Comparison of ENCODE assay signal across 18 mouse cellular contexts in the genomic region with DNA sequence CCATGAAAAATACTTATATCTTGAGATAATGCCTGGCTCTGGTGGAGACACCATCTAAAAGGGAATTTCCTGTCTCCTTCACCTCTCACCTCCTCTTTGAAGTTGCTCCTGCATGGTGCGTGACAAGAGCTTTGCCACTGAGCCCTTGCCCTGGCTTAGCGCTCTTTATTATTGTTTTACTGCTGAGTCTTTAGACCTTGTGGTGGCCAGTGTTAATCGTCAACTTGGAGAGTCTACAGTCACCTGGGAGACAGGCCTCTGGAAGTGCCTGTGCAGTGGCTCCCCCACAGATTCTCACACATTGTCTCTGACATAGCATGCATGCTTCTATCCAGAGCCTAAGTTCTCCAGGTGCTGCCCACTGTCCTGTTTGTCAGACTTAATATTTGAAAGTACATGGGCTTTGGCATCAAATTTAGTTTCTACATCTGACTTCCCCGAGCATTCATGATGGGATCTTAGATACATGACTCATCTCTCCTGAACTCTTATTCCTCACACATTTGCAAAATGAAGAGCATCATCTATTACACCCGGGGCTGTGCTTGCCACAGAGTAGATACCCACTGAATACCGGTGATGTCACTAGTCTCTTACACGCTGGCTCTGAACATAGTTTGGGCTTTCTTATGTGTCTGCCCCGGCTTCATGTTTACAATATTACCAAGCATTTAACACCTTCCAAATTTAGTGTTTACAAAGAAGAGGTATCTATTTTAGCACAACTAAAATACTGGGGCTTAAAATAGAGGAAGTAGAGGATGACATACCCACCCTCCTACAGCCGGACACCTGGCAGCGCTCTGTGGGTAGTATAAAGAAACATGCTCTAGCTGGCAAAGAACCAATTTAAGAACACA. TPM values are rescaled to one million over a fixed set of nuclear protein-coding genes. Genes with fewer than 3 reads are reported as not detected.
DNase-seq lines count a peak whose midpoint lies in the region; ATAC-seq and TF ChIP-seq lines count a peak whose summit lies in the region.
"Had no signal": no experiment of that assay in that cellular context is flagged by ENCODE, and none has a peak within 500 bp of the region (broad histone marks: within the 10 kb centered on the region; RNA-seq: fewer than 3 reads in every experiment).

No protein-coding gene starts in this region.

- H3K4me1 ChIP-seq in kidney, adult 2 months (ENCODE audit: control insufficient read depth, insufficient read depth, low read length): peaks cover 6% of the 10 kb centered on the region; the same call in 1 of the 2 replicates
- no peaks in the 10 kb centered on the region for H3K4me1 ChIP-seq in kidney, embryonic 14.5 days (ENCODE audit: control insufficient read depth, insufficient read depth, low read length)
- no peaks in the 10 kb centered on the region for H3K4me1 ChIP-seq in kidney, embryonic 16.5 days (ENCODE audit: insufficient read depth, low read length)
- H3K4me1 ChIP-seq: embryonic facial prominence, embryonic 13.5 days; midbrain, embryonic 12.5 days had no signal

- H3K9ac ChIP-seq in kidney, embryonic 14.5 days (ENCODE audit: low read depth, low read length): no peak overlapping the region
- no peak overlapping the region for H3K9ac ChIP-seq in kidney, embryonic 16.5 days (replicated peaks; ENCODE audit: low read length)
- H3K9ac ChIP-seq: embryonic facial prominence, embryonic 13.5 days; midbrain, embryonic 12.5 days had no signal

- no peaks in the 10 kb centered on the region for H3K27me3 ChIP-seq in kidney, adult 2 months (replicated peaks; ENCODE audit: control insufficient read depth, insufficient read depth, low read length)
- H3K27me3 ChIP-seq in kidney, embryonic 14.5 days (ENCODE audit: control insufficient read depth, insufficient read depth, low read length): no peaks in the 10 kb centered on the region
- H3K27me3 ChIP-seq in kidney, embryonic 16.5 days (ENCODE audit: insufficient read depth, low read length): no peaks in the 10 kb centered on the region
- H3K27me3 ChIP-seq: embryonic facial prominence, embryonic 13.5 days; midbrain, embryonic 12.5 days had no signal

- peak overlapping the region; percentile 48; the same call in 1 of the 2 replicates for H3K27ac ChIP-seq in kidney, adult 2 months (ENCODE audit: insufficient read depth, low read depth, low read length)
- H3K27ac ChIP-seq in kidney, embryonic 14.5 days (ENCODE audit: low read depth, low read length): no peak overlapping the region
- 0 out of 2 replicates have a peak overlapping the region, but pooled peaks have one; percentile 7 for H3K27ac ChIP-seq in kidney, embryonic 16.5 days (ENCODE audit: low read length)
- H3K27ac ChIP-seq: embryonic facial prominence, embryonic 13.5 days; heart, adult 2 months; layer of hippocampus, adult 2 months; midbrain, embryonic 12.5 days had no signal

- no peaks in the 10 kb centered on the region for H3K9me3 ChIP-seq in kidney, embryonic 14.5 days (ENCODE audit: control insufficient read depth, low read length)
- H3K9me3 ChIP-seq in kidney, embryonic 16.5 days (ENCODE audit: low read length): peaks cover 7% of the 10 kb centered on the region
- H3K9me3 ChIP-seq: midbrain, embryonic 12.5 days had no signal

- no peak for ATAC-seq in kidney, embryonic 14.5 days (ENCODE audit: low FRiP score, low TSS enrichment)
- peak; percentile 70 for ATAC-seq in erythroblast, adult 5-6 weeks (replicated peaks; ENCODE audit: low FRiP score, poor library complexity, severe bottlenecking)
- ATAC-seq in kidney, embryonic 16.5 days (ENCODE audit: low FRiP score, low TSS enrichment): peak; percentile 76
- ATAC-seq: forebrain, embryonic 16.5 days; lung, postnatal 0 days had no signal

- no peak for TF ChIP-seq POLR2A in kidney, adult 2 months (IDR thresholded peaks at IDR 0.05; ENCODE audit: low read depth, low read length)

- H3K4me3 ChIP-seq in kidney, adult 2 months (ENCODE audit: insufficient read depth, low read depth, low read length): no peak overlapping the region
- no peak overlapping the region for H3K4me3 ChIP-seq in kidney, embryonic 14.5 days (ENCODE audit: low read length)
- H3K4me3 ChIP-seq in kidney, embryonic 16.5 days (ENCODE audit: low read length): no peak overlapping the region
- H3K4me3 ChIP-seq: embryonic facial prominence, embryonic 13.5 days; heart, adult 2 months; layer of hippocampus, adult 2 months; midbrain, embryonic 12.5 days had no signal

- H3K4me2 ChIP-seq in kidney, embryonic 14.5 days (replicated peaks; ENCODE audit: low read depth, low read length): no peak overlapping the region
- no peak overlapping the region for H3K4me2 ChIP-seq in kidney, embryonic 16.5 days (replicated peaks; ENCODE audit: low read depth, low read length)
- H3K4me2 ChIP-seq: embryonic facial prominence, embryonic 13.5 days; midbrain, embryonic 12.5 days had no signal

- no peaks in the 10 kb centered on the region; the same call in 1 of the 2 replicates for H3K36me3 ChIP-seq in kidney, adult 2 months (ENCODE audit: control insufficient read depth, insufficient read depth, low read length)
- peaks cover 4% of the 10 kb centered on the region; the same call in 1 of the 2 replicates for H3K36me3 ChIP-seq in kidney, embryonic 14.5 days (ENCODE audit: control insufficient read depth, insufficient read depth, low read length)
- peaks cover 19% of the 10 kb centered on the region for H3K36me3 ChIP-seq in kidney, embryonic 16.5 days (ENCODE audit: insufficient read depth, low read length)

- 70% methylated on average over 10 of the region's 10 CpGs for WGBS in kidney, adult 2 months
- WGBS in kidney, embryonic 14.5 days: 89% methylated on average over 10 of the region's 10 CpGs
- 89% methylated on average over 10 of the region's 10 CpGs for WGBS in kidney, embryonic 16.5 days

- DNase-seq in kidney, adult 2 months: peak; percentile 86
- peak; percentile 34 for DNase-seq in telencephalon, adult 2 months (ENCODE audit: low read depth, low spot score)
- no peak for DNase-seq in right cerebral cortex, postnatal 25 days
- DNase-seq in testis, postnatal 10 days (ENCODE audit: low spot score): no peak
- DNase-seq: adrenal gland, adult 8-10 months; cerebellum, adult 11 months; cerebellum, postnatal 10 days; heart, adult 2 months; liver; right cerebral cortex, adult 18-20 months had no signal

- no peak for TF ChIP-seq CTCF in kidney, adult 2 months (conservative IDR thresholded peaks at IDR 0.05; ENCODE audit: insufficient read depth, insufficient read length, low read depth, low read length)

RNA-seq across cellular contexts. Expression of a gene that starts 36.3 kb away (rescaled TPM):
- polyA plus RNA-seq in kidney, adult 2 months (2012; rRNA removed): 55.4 and 63.1 TPM in 2 replicates
- 8.2 and 15.7 TPM in 2 replicates for polyA plus RNA-seq in kidney, embryonic 14.5 days (2014; fragmentation: Nextera tagmentation; extraction: Ambion mirVana)
- 1,139 and 1,320 TPM in 2 replicates for total RNA-seq in erythroblast, adult 5-6 weeks (2015; ENCODE audit: low replicate concordance)
- 1,424 and 1,593 TPM in 2 replicates for total RNA-seq in erythroblast, adult 5-6 weeks (2017; ENCODE audit: low replicate concordance)
- polyA plus RNA-seq in kidney, embryonic 16.5 days (2015; fragmentation: Nextera tagmentation; extraction: Ambion mirVana): 17.3 and 19.4 TPM in 2 replicates

RNA-seq across cellular contexts. Expression of a gene that starts 36.3 kb away (rescaled TPM):
- 25.0 and 26.6 TPM in 2 replicates for polyA plus RNA-seq in kidney, adult 2 months (2012; rRNA removed)
- polyA plus RNA-seq in kidney, embryonic 14.5 days (2014; fragmentation: Nextera tagmentation; extraction: Ambion mirVana): 24.1 and 24.9 TPM in 2 replicates
- total RNA-seq in erythroblast, adult 5-6 weeks (2015; ENCODE audit: low replicate concordance): 256 and 272 TPM in 2 replicates
- 236 and 255 TPM in 2 replicates for total RNA-seq in erythroblast, adult 5-6 weeks (2017; ENCODE audit: low replicate concordance)
- 29.0 and 29.6 TPM in 2 replicates for polyA plus RNA-seq in kidney, embryonic 16.5 days (2015; fragmentation: Nextera tagmentation; extraction: Ambion mirVana)

Comparison
In these comparisons a context has a peak if more than half of its experiments do, and no peak if none do; other contexts are left out.
1. DNase-seq: peak in kidney, adult 2 months (single experiment) and telencephalon, adult 2 months (single experiment); none in right cerebral cortex, postnatal 25 days (single experiment) and testis, postnatal 10 days (single experiment).